Mouse (Mus musculus) frontal cortex, adult (tissue): ENCODE measurements around the gene Pde4d.

Experiments
- ATAC-seq: cut with Nextera tagmentation; 2 replicates; pipeline ENCODE4 v1.9.2; 2017; ENCODE audit warnings: mild to moderate bottlenecking, moderate library complexity, mixed read lengths; ENCODE audit not compliant: low TSS enrichment

Gene Pde4d

DNA sequence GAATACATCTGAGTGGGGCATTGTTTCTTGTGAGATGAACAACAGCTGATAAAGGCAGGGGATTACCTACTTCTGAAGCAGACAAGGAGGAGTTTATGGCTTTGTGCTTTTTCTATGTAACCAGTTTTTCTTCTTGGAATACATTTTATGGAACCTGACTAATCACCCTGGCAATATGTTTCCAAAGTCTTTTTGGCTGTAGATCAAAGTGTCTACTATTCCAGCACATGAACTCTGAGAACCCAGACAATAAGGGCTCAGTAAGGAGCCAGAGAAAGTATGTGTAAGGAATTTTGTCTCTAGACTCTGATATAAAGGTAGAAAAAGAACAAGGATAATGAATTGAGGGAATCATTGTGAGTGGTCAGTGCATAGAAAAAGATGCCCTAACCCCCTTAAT is 40.1 kb downstream of the Pde4d start:
- ATAC-seq = no peak

DNA sequence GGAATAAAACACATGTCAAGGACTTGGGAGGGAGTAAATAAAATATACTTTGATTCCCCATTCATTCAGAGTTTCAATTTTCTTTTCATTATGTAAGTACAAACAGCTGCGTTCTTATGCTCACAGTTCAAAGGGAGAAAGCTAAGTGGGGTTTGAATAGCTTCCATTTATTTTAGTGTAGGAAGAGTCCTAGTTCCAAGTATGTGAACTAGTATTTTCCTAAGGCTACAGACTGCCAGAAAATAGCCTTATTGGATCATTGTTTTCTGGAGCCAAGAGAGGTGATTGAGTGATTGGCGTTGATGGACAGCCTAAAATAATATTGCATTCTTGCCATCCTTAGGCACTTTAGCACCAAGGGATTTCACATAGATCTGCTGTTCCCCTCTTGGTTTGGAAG is 41.1 kb downstream of the Pde4d start:
- peak; percentile 50 for ATAC-seq

- ATAC-seq = no peak
These were observed 43.1 kb downstream of the Pde4d start for GRCm38 (mm10) chr13:108492886-108493285.

GRCm38 (mm10) chr13:108494365-108494764 is 44.6 kb downstream of the Pde4d start:
- no peak for ATAC-seq

DNA sequence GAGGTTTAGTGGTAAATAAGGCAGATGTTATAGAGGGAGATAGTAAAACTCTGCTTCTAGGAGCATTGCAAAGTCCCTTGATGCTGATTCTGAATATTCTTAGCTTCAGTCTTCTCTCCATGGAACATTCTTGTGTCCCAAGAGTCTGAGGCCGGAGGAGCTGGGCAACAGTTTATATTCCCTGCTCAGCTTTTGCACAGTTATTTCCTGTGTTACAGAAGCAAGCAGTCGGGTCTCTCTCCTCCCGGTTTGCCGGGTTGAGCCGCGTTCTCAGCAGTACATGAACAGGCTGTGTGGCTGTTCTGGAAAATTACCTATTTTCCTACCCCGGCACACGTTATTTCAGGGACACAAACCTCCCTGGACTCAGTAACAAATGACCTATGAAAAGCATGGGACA is 48.0 kb downstream of the Pde4d start:
- ATAC-seq = no peak

- peak; percentile 73 for ATAC-seq
These were observed 48.5 kb downstream of the Pde4d start for GRCm38 (mm10) chr13:108498247-108498743.

- ATAC-seq = peak; percentile 34; the same call in 1 of the 2 replicates
These were observed 49.1 kb downstream of the Pde4d start for GRCm38 (mm10) chr13:108498773-108499313.

GRCm38 (mm10) chr13:108501386-108501785 is 51.6 kb downstream of the Pde4d start:
- ATAC-seq = peak; percentile 55

GRCm38 (mm10) chr13:108524548-108524947 is 74.8 kb downstream of the Pde4d start:
- ATAC-seq = peak; percentile 42; the same call in 1 of the 2 replicates

GRCm38 (mm10) chr13:108524969-108525368 is 75.2 kb downstream of the Pde4d start:
- ATAC-seq = peak; percentile 61

GRCm38 (mm10) chr13:108526258-108527007 is 76.7 kb downstream of the Pde4d start:
- peak; percentile 24 for ATAC-seq

DNA sequence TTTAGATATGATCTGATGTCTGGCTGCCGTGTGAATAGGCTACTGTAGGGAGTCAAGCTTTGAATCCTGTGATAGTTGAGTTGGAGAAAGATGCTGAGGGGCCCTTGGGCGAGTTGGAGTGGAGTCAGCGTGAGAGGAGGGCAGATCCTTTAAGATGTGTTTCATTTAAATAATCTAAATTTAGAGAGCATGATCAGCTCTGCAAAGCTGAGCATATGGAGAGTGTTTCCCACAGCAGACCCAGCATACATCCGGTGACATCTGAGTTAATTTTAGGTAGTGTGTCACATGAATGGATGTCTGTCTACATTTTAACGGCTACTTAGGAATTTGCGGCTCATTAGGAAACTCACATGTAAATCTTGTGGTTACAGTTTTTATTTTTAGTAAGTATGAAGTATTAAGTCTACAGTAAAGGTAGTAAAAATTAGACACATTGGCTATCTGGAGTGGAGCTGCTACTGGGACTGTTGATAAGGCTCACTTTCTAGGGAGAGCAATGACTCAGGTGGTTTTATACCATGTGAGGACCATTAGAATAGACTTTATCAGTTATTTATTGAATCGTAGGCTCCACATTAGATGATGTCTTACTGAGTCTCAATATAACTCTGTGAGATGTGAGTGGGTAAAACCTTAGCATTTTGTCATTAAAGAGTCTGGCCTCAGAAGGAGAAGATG is 77.5 kb downstream of the Pde4d start:
- peak; percentile 60 for ATAC-seq

- no peak for ATAC-seq
These were observed 78.6 kb downstream of the Pde4d start for GRCm38 (mm10) chr13:108528343-108528742.

DNA sequence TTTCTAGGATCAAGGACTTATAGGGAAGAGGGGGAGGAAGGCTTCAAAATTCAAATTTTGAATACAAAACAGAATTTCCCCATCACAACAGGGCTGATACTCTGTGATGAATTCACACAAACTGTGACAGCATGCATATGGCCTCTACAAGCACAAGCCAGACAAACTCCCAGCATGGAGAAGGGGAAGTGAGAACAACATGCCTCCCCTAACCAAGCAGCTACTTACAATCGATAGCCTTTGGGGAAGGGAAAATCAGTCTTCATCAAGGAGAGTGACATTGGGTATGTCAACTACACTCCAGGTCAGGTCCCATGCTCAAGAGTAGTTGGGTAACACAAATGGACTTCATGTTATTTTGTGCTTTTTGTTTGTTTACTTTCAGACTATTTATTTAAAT is 83.1 kb downstream of the Pde4d start:
- no peak for ATAC-seq

- no peak for ATAC-seq
These were observed 86.7 kb downstream of the Pde4d start for GRCm38 (mm10) chr13:108536436-108536835.

DNA sequence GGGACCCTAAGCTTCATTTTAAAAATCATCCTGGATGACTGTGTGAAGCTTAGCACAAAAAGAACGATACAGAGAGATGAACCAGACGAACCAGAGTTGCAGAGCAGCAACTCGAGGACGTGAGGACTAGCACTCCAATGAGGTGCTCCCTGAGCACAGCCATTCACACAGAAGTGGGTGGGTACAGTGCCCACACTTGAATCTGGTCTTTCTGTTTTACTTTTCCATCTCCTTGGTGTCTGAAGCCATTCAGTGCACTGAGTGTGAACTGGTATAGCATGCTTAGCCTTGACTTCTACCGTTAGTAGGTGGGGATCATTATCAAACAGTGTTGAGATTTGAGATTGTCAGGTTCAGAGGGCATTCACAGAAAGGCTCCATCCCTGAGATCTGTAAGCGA is 87.2 kb downstream of the Pde4d start:
- no peak for ATAC-seq

GRCm38 (mm10) chr13:108538760-108539369 is 89.1 kb downstream of the Pde4d start:
- no peak for ATAC-seq

- no peak for ATAC-seq
These were observed 91.7 kb downstream of the Pde4d start for GRCm38 (mm10) chr13:108541488-108541887.

DNA sequence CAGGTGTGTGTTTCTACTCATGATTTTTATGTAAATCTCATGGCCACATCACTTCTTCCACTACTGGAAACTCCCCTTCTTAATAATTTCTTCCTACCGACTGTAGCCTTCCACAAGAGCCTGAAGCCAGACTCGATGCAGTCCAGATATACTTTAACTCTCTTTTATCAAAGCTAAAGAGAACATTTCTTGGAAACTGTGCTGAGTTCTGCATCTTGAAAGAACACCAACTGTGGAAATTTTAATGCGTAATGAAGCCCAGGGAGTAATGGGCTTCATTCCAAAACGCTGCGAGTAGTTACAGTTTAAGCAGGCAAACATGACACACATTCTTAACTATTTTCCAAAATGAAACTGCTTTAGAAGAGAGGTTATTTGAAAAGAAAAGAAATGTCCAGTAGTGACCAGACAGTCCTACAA is 92.6 kb downstream of the Pde4d start:
- peak; percentile 73 for ATAC-seq

DNA sequence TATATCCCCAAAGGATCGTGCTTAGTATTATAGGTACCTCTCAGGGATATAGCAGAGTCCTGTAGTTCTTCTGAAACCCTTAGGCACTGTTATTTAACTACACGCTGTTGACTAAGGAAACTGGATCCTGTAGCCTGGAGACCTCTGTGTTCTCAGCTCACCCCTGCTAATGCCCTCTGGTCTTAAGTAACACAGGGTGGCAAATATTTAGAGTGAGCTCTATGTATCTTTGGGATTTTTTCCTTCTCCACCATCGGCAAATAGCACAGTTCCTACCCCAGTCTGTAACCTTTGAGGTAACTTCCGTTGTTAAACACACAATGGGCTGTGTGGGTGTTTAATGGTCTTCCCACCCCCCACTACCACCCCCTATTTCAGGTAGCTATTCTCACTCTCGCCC is 102.5 kb downstream of the Pde4d start:
- no peak for ATAC-seq

- ATAC-seq = no peak
These were observed 103.2 kb downstream of the Pde4d start for GRCm38 (mm10) chr13:108552995-108553394.

DNA sequence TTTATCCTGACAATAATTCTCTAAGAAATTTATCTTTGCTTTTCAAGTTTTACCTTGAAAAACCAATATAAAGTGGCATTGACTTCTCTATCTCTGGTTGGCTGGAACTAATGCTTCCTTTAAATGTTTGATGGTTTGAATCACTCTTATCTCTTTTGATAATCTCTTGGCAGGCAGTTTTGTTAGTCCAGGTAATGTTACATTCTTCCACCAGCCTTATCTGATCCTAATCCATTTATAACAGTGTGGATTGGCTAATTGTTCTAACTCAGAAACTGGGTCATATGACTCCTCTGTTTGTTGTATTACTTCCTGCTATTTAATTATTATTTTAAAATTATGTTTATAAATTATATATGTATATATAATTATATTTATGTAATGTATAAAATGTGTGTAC is 105.2 kb downstream of the Pde4d start:
- ATAC-seq = no peak
